Mouse (Mus musculus) ES-CJ7 (cell line): ENCODE measurements around the gene Ezr.
"Not testable (repeated sequence)": the region's sequence is repeated elsewhere in the genome, so short reads cannot be mapped to it uniquely, and the experiment has no call there.

Experiments
- DNase-seq: peaks from one replicate; pipeline ENCODE4 v3.0.0; 2011; ENCODE audit warnings: low read depth, low spot score

Gene Ezr

GRCm38 (mm10) chr17:6743787-6744239, 38.8 kb downstream of the Ezr start:
- DNase-seq: no peak

- no peak for DNase-seq
These were observed 39.5 kb downstream of the Ezr start for GRCm38 (mm10) chr17:6743039-6743575.

GRCm38 (mm10) chr17:6742083-6743038, 40.2 kb downstream of the Ezr start:
- no peak for DNase-seq

GRCm38 (mm10) chr17:6741271-6741670, 41.3 kb downstream of the Ezr start:
- no peak for DNase-seq

- no peak for DNase-seq
These were observed 42.0 kb downstream of the Ezr start for GRCm38 (mm10) chr17:6740331-6741170.

- peak; percentile 1 for DNase-seq
These were observed 42.8 kb downstream of the Ezr start for GRCm38 (mm10) chr17:6739756-6740155.

- DNase-seq: peak; percentile 80
These were observed 43.3 kb downstream of the Ezr start for GRCm38 (mm10) chr17:6739266-6739665.

- DNase-seq: no peak
These were observed 43.7 kb downstream of the Ezr start for GRCm38 (mm10) chr17:6738836-6739235.

GRCm38 (mm10) chr17:6737273-6737997, 45.1 kb downstream of the Ezr start:
- DNase-seq: no peak

- peak; percentile 42 for DNase-seq
These were observed 46.0 kb downstream of the Ezr start for GRCm38 (mm10) chr17:6736306-6737272.

GRCm38 (mm10) chr17:6734746-6735441, 47.7 kb downstream of the Ezr start:
- DNase-seq: no peak

- DNase-seq: no peak
These were observed 49.2 kb downstream of the Ezr start for GRCm38 (mm10) chr17:6733322-6733875.

GRCm38 (mm10) chr17:6732665-6733064, 49.9 kb downstream of the Ezr start:
- DNase-seq: no peak

GRCm38 (mm10) chr17:6731634-6732033, 51.0 kb downstream of the Ezr start:
- DNase-seq: no peak

GRCm38 (mm10) chr17:6731132-6731531, 51.5 kb downstream of the Ezr start:
- no peak for DNase-seq

- no peak for DNase-seq
These were observed 53.3 kb downstream of the Ezr start for GRCm38 (mm10) chr17:6729244-6729742.

GRCm38 (mm10) chr17:6727996-6728610, 54.5 kb downstream of the Ezr start:
- no peak for DNase-seq

GRCm38 (mm10) chr17:6713944-6714343, 68.6 kb downstream of the Ezr start:
- not testable (repeated sequence) for DNase-seq

- not testable (repeated sequence) for DNase-seq
These were observed 69.1 kb downstream of the Ezr start for GRCm38 (mm10) chr17:6713483-6713882.
